Mouse (Mus musculus) stomach, adult 2 months (tissue): ENCODE measurements around the gene Gm5269. TPM values are rescaled to one million over a fixed set of nuclear protein-coding genes. Genes with fewer than 3 reads are reported as not detected.

Source experiments
- polyA plus RNA-seq: library from polyadenylated mRNA; depleted of rRNA; stranded (reverse); fragments of >200 nt; gene quantifications from 2 replicates; pipeline ENCODE4 v1.2.3, GENCODE M21; 2012; rRNA removed

Gene Gm5269
- not detected in 2 replicates for polyA plus RNA-seq

DNA sequence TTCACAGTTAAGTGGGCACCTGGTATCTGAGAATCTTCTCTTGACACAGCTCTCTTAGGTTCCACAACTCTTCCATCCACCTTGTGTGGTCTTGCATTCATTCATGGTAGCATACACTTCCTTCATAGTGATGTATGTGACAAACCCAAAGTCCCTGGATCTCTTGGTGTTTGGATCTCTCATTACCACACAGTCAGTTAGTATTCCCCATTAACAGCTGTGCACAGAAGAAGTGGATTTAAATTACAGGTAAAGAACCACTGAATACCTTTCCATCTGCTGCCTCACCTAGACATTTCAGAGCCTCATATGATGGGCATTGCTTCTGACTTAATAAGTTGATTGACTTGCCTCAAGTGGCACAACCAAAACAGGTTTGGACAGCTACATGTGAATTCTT lies at the start of gene Gm5269:
Gene Gm5269, minus strand, starts transcription at position 101 of the 400 bp plus-strand sequence.

DNA sequence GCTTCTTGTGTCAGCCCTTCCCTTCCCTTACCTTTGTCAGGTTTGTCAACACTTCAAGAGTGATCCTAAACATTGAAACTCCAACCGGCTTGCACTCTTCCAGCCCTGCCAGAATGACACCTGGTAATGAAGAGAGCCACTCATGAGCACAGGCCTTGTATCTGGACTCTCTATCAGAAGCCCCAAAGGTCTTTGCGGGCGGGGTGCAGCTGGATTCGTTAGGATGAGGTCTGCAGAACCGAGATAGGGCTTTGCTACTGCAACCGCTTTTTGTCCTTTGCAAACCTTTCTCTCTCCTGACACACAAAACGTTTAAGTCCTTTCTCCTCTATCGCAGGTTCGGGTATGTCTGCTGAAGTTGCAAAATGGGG lies 36.3 kb upstream of the Gm5269 start, which contains the start of gene Slc40a1:
Gene Slc40a1, minus strand, starts transcription at position 131 of the 371 bp plus-strand sequence.

Other genes starting within 250 kb of the Gm5269 start
- gene Wdr75, start 95.1 kb downstream of the Gm5269 start, polyA plus RNA-seq: 16.1 and 18.8 TPM in 2 replicates
- 0.60 and 0.81 TPM in 2 replicates for gene Slc40a1, start 36.2 kb upstream of the Gm5269 start, polyA plus RNA-seq
- 0.01 TPM in 1 of 2 replicates, not detected in the other for gene Dnah7b, start 176.0 kb upstream of the Gm5269 start, polyA plus RNA-seq